Mouse (Mus musculus) Muller cell, postnatal 12 days (primary cell): Measurements from ENCODE around the gene Itpa.
"Not testable (repeated sequence)": the region's sequence is repeated elsewhere in the genome, so short reads cannot be mapped to it uniquely, and the experiment has no call there.

Source experiments
- DNase-seq: peaks from one replicate; pipeline ENCODE4 v3.0.0-alpha.2; 2015; ENCODE audit errors: inconsistent ontology term

Gene Itpa

DNA sequence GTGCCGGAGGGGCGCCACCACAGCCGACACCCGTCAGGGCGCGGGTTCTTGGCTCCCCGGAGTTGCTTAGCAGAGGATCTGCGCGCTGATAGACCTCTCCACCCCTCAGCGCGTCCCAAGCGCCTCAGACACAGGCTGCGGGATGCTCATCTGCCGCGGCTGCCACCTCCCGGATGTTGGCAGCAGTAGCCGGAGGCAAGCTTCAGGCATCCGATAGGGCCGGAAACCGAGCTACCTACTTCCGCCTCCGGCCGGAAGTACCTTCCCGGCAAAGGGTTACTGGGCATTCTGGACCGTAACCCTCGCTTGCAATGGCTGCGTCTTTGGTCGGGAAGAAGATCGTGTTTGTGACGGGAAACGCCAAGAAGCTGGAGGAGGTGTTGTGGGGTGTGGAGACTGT, at the start of gene Itpa:
Gene Itpa (plus strand): TSS at position 52 of the 400 bp plus-strand sequence.
- peak; percentile 89 for DNase-seq

- no peak for DNase-seq
Observed at GRCm38 (mm10) chr2:130618972-130619371, 48.4 kb upstream of the Itpa start.

DNA sequence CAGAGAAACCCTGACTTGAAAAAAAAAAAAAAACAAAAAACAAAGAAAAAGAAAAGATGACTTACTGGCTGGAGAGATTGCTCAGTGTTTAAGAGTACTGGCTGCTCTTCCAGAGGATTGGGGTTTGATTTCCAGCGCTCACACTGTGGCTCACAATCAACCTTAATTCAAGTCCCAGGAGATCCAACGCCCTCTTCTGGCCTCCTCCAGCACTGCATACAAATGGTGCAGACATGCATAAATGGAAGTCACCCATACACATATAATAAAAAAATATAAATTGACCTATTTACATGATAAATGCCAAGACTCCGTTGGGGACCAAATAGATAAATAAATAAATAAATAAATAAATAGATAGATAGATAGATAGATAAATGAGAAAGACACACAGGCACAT, 39.0 kb upstream of the Itpa start:
- no peak for DNase-seq

- peak; percentile 12 for DNase-seq
Observed at GRCm38 (mm10) chr2:130629080-130629838, 38.2 kb upstream of the Itpa start.

GRCm38 (mm10) chr2:130629839-130630203, 37.6 kb upstream of the Itpa start, which contains the start of the genes Fastkd5 and Ubox5:
Gene Fastkd5 (minus strand): TSS chr2:130630027.
Gene Ubox5 (minus strand): TSS chr2:130630038.
- DNase-seq, result peak; percentile 83

- DNase-seq, result no peak
Observed at GRCm38 (mm10) chr2:130632416-130632815, 35.0 kb upstream of the Itpa start.

DNA sequence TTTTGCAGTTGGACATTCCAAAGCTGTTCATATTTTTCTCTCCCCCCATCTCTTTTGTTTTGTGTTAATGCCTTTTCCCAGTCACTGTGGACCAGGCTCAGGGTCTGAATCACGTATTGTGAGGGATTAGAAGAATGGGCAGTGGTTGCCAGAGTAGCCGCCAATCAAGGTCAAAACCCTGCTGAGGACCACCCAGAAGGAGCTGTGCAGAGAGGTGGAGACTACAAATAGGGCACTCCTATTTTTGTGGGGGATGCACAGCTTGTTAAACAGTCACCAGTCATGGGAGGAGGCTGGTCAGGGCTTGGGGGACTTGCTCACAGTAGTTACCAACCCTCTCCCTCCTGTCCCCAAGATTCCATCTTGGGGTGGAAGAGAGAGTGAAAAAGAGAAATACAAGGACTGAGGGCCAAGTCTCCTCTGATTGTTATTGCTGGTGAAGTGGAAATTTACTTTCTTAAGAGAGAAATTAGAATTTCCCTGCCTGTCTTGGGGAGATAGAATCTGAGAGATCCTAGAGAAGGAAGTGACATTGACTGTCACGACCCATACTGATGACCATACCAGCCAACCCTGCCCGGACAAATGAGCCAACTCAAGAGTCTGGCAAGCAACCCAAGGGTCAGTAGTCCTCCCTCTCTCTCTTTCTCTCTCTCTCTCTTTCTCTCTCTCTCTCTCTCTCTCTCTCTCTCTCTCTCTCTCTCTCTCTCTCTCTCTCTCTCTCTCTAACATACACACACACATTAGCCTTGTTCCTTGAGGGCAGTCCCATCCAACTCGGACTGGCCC, 34.3 kb upstream of the Itpa start:
- no peak for DNase-seq

- no peak for DNase-seq
Observed at GRCm38 (mm10) chr2:130634006-130634738, 33.2 kb upstream of the Itpa start.

GRCm38 (mm10) chr2:130634739-130635411, 32.5 kb upstream of the Itpa start:
- DNase-seq, result peak; percentile 53

- no peak for DNase-seq
Observed at GRCm38 (mm10) chr2:130635847-130636246, 31.6 kb upstream of the Itpa start.

DNA sequence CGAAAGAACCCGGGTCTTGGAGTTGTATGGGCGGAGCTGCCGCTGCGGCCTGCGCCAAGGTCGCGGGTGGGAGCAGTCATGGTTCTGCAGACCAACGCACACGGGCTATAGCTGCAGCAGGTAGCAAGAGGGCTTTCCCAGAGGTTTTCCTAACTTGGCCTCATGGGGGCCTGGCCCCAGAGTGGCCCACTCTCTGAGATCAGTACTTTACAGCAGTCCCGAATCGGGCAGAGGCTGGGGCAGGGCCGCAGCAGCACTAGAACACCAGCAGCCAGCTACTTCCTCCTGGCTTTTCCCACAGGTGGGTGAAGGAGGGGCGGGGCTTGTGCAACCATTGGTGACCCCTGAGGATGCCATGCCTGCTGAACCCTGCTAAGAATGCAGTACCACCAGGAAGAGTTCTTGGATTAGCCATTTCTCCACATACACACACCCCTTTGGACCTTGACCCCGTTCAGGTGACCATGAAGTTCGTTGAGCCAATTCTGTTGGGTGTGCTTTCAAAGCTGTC, 29.3 kb upstream of the Itpa start:
- DNase-seq, result no peak

DNA sequence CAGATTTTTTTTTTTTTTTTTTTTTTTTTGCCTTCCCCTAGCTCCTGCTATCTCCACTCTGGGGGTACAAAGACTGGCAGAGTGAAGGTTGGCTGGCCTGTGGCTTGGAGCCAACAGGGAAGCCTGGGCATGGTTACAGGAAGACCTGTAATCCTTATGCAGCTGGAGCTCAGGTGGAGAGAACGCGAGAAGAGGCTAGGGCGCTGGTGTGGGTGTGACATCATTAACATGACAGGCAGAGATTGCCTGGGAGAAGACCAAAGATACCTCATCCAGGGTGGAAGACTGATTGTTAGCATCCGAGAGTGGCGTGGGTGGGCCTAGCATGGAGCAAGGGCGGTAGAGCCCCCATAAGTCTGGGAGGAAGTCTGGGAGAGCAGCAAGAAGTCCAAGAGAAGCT, 28.1 kb upstream of the Itpa start:
- DNase-seq, result no peak

DNA sequence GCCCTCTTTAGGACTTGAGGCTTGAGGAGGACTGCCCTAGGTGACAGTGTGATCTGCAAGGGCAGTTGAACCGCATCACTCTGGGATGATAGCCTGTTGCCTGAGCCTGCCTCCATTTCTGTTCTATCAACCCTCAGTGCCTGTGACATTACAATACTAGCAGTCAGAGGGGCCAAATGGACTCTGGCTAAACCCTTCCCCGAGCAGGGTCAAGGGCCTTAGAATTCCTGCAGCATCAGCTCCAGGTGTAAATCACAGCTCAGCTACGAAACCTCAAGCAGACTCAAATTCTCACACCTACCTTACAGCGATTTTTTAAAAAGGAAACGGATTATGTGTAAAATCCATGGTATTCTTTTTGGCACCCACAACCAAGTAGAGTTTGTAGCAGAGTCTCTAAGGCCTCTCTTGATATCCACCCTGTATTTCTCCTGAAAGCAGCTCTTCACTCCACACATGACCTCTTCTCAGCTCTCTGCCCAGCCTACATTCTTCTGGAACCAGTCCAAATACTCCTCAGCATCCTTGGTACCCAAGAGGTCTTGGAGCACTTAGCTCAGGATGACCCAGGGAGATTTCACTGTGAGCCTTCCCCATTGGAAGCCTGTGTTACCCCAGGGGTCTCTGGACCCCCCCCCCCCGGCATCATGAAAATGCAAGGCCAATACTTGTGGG, 25.9 kb upstream of the Itpa start:
- DNase-seq, result no peak

DNA sequence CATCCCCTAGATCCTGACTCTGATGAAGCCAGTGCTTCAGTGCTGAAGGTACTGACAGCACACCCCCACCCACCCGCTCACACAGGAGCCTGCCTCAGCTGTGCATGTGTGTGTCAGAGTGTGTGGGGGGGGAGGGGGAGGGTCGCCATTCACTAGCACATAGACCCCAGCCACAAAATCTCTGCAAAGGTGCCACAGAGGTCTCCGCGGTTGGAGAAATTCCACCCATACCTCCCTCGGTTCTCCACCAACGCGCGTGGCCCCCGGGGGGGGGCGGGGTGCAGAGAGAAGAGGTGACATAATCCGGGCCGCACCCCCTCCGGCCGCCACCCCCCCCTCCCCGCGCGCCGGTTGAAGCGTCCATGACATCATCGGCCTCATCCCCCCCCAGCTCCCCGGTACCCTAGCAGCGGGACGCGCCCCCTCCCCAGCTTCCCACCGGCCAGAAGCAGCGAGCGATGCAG, 25.2 kb upstream of the Itpa start:
- peak; percentile 70 for DNase-seq

- DNase-seq, result peak; percentile 97
Observed at GRCm38 (mm10) chr2:130642684-130643369, 24.6 kb upstream of the Itpa start, which contains the start of gene Lzts3. Gene Lzts3 (minus strand): TSS chr2:130642803.

DNA sequence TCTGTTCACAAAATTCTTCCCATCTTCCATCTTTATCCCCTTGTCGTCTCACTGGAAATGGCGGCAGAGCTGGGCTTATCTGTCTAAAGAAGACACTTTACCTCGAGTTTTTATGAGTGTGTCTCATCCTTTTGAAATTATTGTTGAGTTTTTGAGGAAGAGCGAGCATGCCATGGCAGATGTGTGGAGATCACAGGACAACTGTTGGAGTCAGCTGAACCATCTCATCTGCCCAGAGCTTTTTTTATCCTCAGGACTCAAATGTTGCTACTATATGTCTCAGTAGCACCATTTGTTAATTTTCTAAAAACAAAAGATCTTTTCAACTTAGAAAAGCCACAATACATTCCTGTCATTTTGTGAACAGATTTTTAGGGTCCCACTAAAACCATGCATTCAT, 22.2 kb upstream of the Itpa start:
- DNase-seq, result no peak

DNA sequence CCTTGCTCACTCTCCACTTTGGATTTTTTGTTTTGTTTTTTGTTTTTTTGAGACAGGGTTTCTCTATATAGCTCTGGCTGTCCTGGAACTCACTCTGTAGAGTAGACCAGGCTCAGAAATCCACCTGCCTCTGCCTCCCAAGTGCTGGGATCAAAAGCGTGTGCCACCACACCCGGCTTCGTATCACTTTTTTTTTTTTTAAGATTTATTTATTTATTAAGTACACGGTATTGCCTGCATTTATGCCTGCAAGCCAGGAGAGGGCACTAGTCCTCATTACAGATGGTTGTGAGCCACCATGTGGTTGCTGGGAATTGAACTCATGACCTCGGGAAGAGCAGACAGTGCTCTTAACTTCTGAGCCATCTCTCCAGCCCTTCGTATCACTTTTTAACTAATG, 18.4 kb upstream of the Itpa start:
- DNase-seq, result not testable (repeated sequence)

GRCm38 (mm10) chr2:130653303-130653702, 14.1 kb upstream of the Itpa start:
- no peak for DNase-seq

DNA sequence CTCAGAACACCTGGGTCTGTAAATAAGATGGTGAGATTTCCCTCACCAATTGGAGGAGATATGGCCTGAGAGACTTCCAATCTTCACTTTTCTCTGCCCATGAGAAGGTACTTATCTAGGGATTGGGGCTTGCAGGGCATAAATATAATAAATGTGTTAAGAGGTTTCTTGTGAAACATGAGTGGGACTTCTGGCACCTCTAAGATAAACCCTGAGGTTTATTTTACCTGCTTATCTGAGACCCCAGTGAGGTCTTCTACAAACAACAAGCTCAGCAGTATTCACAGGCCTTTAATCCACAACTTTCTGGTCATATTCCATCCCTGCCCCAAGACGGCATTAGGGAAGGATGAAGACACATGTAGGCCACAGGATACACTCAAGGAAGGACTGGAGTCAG, 13.7 kb upstream of the Itpa start:
- no peak for DNase-seq

DNA sequence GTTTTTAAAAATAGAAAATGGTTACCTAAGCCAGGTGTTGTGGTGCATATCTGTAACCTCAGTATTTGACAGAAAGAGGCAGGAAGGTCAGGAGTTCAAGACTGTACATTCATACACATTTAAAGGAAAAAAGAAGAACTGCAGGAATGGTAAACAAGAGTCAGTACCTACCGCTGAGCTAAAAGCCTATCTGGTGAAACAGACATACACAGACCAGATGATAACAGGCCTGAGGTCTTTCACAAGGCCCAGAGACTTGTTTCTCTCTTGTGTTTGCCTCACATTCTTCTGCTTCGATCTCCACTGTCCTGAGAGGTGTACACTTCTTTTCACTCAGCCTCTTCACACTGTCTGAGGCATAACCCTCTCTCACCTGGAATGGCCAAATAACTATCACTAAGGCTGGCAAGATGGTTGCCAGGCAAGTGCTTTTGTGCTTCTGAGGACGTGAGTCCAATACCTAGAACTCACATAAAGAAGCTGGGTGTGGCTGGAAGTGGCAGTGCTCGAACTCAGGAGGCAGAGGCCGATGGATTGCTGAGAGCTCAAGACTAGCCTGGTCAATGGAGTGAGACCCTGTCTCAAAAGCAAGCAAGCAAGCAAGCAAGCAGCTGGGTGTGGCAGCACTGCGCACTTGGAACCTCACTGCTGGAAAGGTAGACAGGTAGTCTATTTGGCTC, 11.6 kb upstream of the Itpa start:
- no peak for DNase-seq
